Mouse (Mus musculus): ENCODE data around the gene Spata21. TPM values are rescaled to one million over a fixed set of nuclear protein-coding genes. Genes with fewer than 3 reads are reported as not detected.

Gene Spata21
- polyA plus RNA-seq, 1 experiment = not detected

DNA sequence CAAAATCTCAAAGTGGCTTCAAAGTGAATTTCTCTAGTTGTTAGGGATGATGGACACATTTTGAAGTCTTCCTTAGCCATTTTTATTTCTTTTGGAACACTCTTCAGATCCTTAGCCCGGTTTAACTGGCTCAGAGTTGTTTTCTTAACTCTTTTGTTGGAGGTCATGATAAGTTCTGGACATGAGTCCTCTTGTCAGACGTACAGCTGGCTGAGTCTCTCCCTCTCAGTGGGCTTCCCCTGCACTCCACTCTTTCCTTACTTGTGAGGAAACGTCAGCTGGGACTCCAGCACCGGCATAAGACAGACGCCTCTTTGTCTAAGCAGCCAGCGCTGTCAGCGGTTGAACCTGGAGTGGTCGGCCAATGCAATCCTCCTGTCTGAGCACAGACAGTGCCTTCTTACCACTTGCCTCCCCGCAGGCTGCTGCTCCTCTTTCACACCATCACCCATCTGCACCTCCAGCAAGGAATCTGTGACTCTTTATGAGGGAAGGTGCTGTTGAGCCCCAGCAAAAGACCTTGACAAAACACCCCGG lies 20.1 kb downstream of the Spata21 start:
- no peak overlapping the region for H3K4me3 ChIP-seq (ENCODE audit: insufficient read depth, poor library complexity, severe bottlenecking)
- no peaks in the 10 kb centered on the region for H3K27me3 ChIP-seq (ENCODE audit: control insufficient read depth, insufficient read depth, insufficient read length)
- H3ac ChIP-seq (ENCODE audit: control insufficient read depth, insufficient read length, low read depth) = no peak overlapping the region
- H3K79me2 ChIP-seq (ENCODE audit: control insufficient read depth, insufficient read depth) = no peaks in the 10 kb centered on the region
- TF ChIP-seq FOSL1 (IDR thresholded peaks at IDR 0.05; ENCODE audit: insufficient read depth, low read length, poor library complexity, severe bottlenecking) (no peak), USF1 (IDR thresholded peaks at IDR 0.05; ENCODE audit: low read depth) (no peak), CTCF (IDR thresholded peaks at IDR 0.05; ENCODE audit: control insufficient read depth, insufficient read depth, insufficient read length) (no peak), MAX (IDR thresholded peaks at IDR 0.05) (no peak), MYOG (IDR thresholded peaks at IDR 0.05; ENCODE audit: control insufficient read depth, extremely low read depth, insufficient read length) (no peak), MYOD1 (IDR thresholded peaks at IDR 0.05; ENCODE audit: control insufficient read depth, insufficient read length, low read depth) (no peak), CEBPB (IDR thresholded peaks at IDR 0.05; ENCODE audit: low read depth) (no peak)
- H3K36me3 ChIP-seq (ENCODE audit: control insufficient read depth, insufficient read depth) = peaks cover 5% of the 10 kb centered on the region
- no peaks in the 10 kb centered on the region for H3K79me3 ChIP-seq (ENCODE audit: low read depth)

DNA sequence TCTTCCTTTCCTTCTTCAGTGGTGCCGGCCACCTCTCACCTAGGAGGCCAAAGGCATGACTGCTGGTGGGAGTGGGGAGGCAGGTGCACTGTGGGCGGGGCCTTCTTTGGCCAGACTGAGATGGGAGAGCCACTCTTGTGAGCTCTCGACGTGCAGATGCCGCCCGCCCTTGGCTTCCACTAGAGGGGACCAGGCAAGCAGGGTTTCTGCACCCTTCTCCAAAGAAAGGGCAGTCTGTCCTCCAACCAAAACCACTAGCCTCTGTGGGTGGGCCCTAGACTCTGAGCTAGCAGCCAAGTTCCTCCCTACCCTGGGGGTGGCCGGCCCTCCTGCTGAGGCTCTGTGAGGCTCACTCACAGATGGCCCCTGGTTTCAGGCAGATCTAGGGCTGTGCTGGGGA lies 25.7 kb downstream of the Spata21 start:
- no peak overlapping the region for H3ac ChIP-seq (ENCODE audit: control insufficient read depth, insufficient read length, low read depth)
- no peaks in the 10 kb centered on the region for H3K27me3 ChIP-seq (ENCODE audit: control insufficient read depth, insufficient read depth, insufficient read length)
- H3K79me2 ChIP-seq (ENCODE audit: control insufficient read depth, insufficient read depth) = peaks cover 19% of the 10 kb centered on the region
- TF ChIP-seq USF1 (IDR thresholded peaks at IDR 0.05; ENCODE audit: low read depth) (no peak), MYOD1 (IDR thresholded peaks at IDR 0.05; ENCODE audit: control insufficient read depth, insufficient read length, low read depth) (no peak), CEBPB (IDR thresholded peaks at IDR 0.05; ENCODE audit: low read depth) (no peak), MAX (IDR thresholded peaks at IDR 0.05) (no peak), MYOG (IDR thresholded peaks at IDR 0.05; ENCODE audit: control insufficient read depth, extremely low read depth, insufficient read length) (no peak), FOSL1 (IDR thresholded peaks at IDR 0.05; ENCODE audit: insufficient read depth, low read length, poor library complexity, severe bottlenecking) (no peak), CTCF (IDR thresholded peaks at IDR 0.05; ENCODE audit: control insufficient read depth, insufficient read depth, insufficient read length) (no peak)
- H3K36me3 ChIP-seq (ENCODE audit: control insufficient read depth, insufficient read depth) = peaks cover 50% of the 10 kb centered on the region
- H3K79me3 ChIP-seq (ENCODE audit: low read depth) = peaks cover under 1% of the 10 kb centered on the region
- H3K4me3 ChIP-seq (ENCODE audit: insufficient read depth, poor library complexity, severe bottlenecking) = no peak overlapping the region

DNA sequence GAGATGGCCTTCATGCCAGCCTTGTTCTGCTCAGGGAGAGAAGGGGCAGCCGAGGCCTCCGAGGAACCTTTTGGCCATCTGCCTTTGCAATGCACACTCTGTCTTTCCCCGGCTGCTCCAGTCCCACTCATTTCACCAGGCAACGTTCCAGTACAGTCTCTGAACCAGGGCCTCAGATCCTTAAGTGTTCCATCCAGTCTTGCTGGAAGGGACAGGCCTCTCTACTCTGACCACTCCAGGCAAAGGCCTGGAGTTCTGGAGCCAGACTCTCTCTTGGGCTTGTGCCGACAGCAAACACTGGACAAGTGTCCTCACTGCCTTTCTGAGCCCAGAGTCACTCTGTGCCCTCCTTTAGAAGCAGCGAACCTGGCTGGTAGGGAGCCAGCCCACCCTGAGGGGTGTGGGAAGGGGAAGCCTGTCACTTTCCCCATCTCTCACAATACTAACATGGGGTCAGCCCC lies 26.4 kb downstream of the Spata21 start:
- Histone ChIP-seq H3K79me3 (ENCODE audit: low read depth) (peaks cover 6% of the 10 kb centered on the region), H3K79me2 (ENCODE audit: control insufficient read depth, insufficient read depth) (peaks cover 26% of the 10 kb centered on the region), H3K27me3 (ENCODE audit: control insufficient read depth, insufficient read depth, insufficient read length) (no peaks in the 10 kb centered on the region), H3K36me3 (ENCODE audit: control insufficient read depth, insufficient read depth) (peaks cover 50% of the 10 kb centered on the region), H3ac (ENCODE audit: control insufficient read depth, insufficient read length, low read depth) (no peak overlapping the region), H3K4me3 (ENCODE audit: insufficient read depth, poor library complexity, severe bottlenecking) (no peak overlapping the region)
- TF ChIP-seq FOSL1 (IDR thresholded peaks at IDR 0.05; ENCODE audit: insufficient read depth, low read length, poor library complexity, severe bottlenecking) (no peak), USF1 (IDR thresholded peaks at IDR 0.05; ENCODE audit: low read depth) (no peak), CEBPB (IDR thresholded peaks at IDR 0.05; ENCODE audit: low read depth) (no peak)

DNA sequence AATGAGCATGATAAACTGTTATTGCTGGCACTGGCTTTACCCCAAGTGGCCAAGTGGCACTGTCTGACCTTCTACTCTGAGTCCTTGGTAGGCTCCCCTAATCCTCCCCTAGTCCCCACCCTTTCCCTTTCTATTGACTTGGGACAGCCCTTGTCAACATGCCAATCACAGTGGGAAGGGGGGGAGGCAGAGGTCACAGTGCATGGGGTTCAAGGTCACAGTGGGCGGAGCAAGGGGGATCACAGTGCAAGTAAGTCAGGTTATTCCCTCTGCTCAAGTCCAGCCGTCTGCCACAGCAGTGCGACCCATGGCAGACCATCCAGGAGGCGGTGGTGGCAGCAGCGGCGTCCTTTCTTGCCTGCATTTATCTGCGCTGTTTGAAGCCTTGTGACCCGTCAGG lies 27.3 kb downstream of the Spata21 start:
- no peak overlapping the region for H3ac ChIP-seq (ENCODE audit: control insufficient read depth, insufficient read length, low read depth)
- H3K4me3 ChIP-seq (ENCODE audit: insufficient read depth, poor library complexity, severe bottlenecking) = no peak overlapping the region
- H3K27me3 ChIP-seq (ENCODE audit: control insufficient read depth, insufficient read depth, insufficient read length) = no peaks in the 10 kb centered on the region
- peaks cover 35% of the 10 kb centered on the region for H3K79me2 ChIP-seq (ENCODE audit: control insufficient read depth, insufficient read depth)
- TF ChIP-seq USF1 (IDR thresholded peaks at IDR 0.05; ENCODE audit: low read depth) = no peak
- TF ChIP-seq MYOD1 (IDR thresholded peaks at IDR 0.05; ENCODE audit: control insufficient read depth, insufficient read length, low read depth) = no peak
- no peak for TF ChIP-seq FOSL1 (IDR thresholded peaks at IDR 0.05; ENCODE audit: insufficient read depth, low read length, poor library complexity, severe bottlenecking)
- TF ChIP-seq CTCF (IDR thresholded peaks at IDR 0.05; ENCODE audit: control insufficient read depth, insufficient read depth, insufficient read length) = no peak
- no peak for TF ChIP-seq MYOG (IDR thresholded peaks at IDR 0.05; ENCODE audit: control insufficient read depth, extremely low read depth, insufficient read length)
- TF ChIP-seq CEBPB (IDR thresholded peaks at IDR 0.05; ENCODE audit: low read depth) = no peak
- peaks cover 50% of the 10 kb centered on the region for H3K36me3 ChIP-seq (ENCODE audit: control insufficient read depth, insufficient read depth)
- peaks cover 14% of the 10 kb centered on the region for H3K79me3 ChIP-seq (ENCODE audit: low read depth)

DNA sequence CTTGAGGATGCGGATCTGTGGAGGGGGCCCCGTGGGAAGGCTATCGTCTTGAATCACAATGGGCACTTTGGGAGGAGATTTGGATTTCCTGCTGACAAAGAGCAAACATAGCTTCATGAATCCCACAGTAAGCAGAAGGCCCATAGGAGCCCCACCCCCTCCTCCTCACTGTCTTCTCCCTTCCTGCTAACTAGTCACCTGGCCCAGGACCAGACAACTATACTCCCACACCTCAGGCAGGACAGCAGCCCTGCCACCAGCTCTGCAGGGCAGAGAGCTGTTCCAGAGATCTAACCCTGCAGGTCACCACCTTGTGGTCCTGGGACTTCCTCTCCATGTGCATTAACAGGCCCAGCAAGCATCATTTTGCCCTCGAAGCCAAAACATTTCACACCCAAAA lies 30.6 kb downstream of the Spata21 start:
- TF ChIP-seq MYOD1 (IDR thresholded peaks at IDR 0.05; ENCODE audit: control insufficient read depth, insufficient read length, low read depth) (no peak), CTCF (IDR thresholded peaks at IDR 0.05; ENCODE audit: control insufficient read depth, insufficient read depth, insufficient read length) (no peak), FOSL1 (IDR thresholded peaks at IDR 0.05; ENCODE audit: insufficient read depth, low read length, poor library complexity, severe bottlenecking) (no peak), MYOG (IDR thresholded peaks at IDR 0.05; ENCODE audit: control insufficient read depth, extremely low read depth, insufficient read length) (no peak), MAX (IDR thresholded peaks at IDR 0.05) (no peak), CEBPB (IDR thresholded peaks at IDR 0.05; ENCODE audit: low read depth) (no peak), USF1 (IDR thresholded peaks at IDR 0.05; ENCODE audit: low read depth) (no peak)
- Histone ChIP-seq H3K27me3 (ENCODE audit: control insufficient read depth, insufficient read depth, insufficient read length) (no peaks in the 10 kb centered on the region), H3K79me3 (ENCODE audit: low read depth) (peaks cover 44% of the 10 kb centered on the region), H3K4me3 (ENCODE audit: insufficient read depth, poor library complexity, severe bottlenecking) (no peak overlapping the region), H3K79me2 (ENCODE audit: control insufficient read depth, insufficient read depth) (peaks cover 68% of the 10 kb centered on the region), H3ac (ENCODE audit: control insufficient read depth, insufficient read length, low read depth) (no peak overlapping the region), H3K36me3 (ENCODE audit: control insufficient read depth, insufficient read depth) (peaks cover 49% of the 10 kb centered on the region)

DNA sequence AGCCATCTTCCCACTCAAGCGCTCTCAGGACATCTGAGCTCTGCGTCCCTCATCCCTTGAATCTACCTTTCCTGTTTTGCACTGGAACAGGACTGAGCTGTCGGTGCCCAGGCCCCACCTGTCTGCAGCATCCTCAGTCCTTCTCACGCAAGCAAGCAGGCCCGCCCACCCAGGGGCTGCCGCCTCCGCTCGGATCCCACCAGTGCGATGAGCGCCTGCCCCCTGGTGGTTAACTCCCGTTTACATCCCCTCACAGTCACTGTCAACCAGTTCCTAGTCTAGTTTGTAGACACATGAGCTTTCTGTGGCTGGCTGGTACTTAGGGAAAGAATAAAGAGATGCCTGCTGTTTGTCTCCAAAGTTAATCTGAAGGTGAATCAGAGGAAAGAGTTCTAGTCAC lies 32.6 kb downstream of the Spata21 start:
- Histone ChIP-seq H3K36me3 (ENCODE audit: control insufficient read depth, insufficient read depth) (peaks cover 33% of the 10 kb centered on the region), H3ac (ENCODE audit: control insufficient read depth, insufficient read length, low read depth) (no peak overlapping the region), H3K79me3 (ENCODE audit: low read depth) (peaks cover 64% of the 10 kb centered on the region), H3K4me3 (ENCODE audit: insufficient read depth, poor library complexity, severe bottlenecking) (no peak overlapping the region), H3K79me2 (ENCODE audit: control insufficient read depth, insufficient read depth) (peaks cover 88% of the 10 kb centered on the region), H3K27me3 (ENCODE audit: control insufficient read depth, insufficient read depth, insufficient read length) (no peaks in the 10 kb centered on the region)
- TF ChIP-seq CTCF (IDR thresholded peaks at IDR 0.05; ENCODE audit: control insufficient read depth, insufficient read depth, insufficient read length) (no peak), MAX (IDR thresholded peaks at IDR 0.05) (no peak), MYOD1 (IDR thresholded peaks at IDR 0.05; ENCODE audit: control insufficient read depth, insufficient read length, low read depth) (no peak), CEBPB (IDR thresholded peaks at IDR 0.05; ENCODE audit: low read depth) (no peak), FOSL1 (IDR thresholded peaks at IDR 0.05; ENCODE audit: insufficient read depth, low read length, poor library complexity, severe bottlenecking) (no peak), USF1 (IDR thresholded peaks at IDR 0.05; ENCODE audit: low read depth) (no peak), MYOG (IDR thresholded peaks at IDR 0.05; ENCODE audit: control insufficient read depth, extremely low read depth, insufficient read length) (no peak)

Measured in C2C12 (cell line).